Mouse (Mus musculus): ENCODE data around the gene Tmem229b. TPM values are rescaled to one million over a fixed set of nuclear protein-coding genes. Genes with fewer than 3 reads are reported as not detected.
"Not testable (repeated sequence)": the region's sequence is repeated elsewhere in the genome, so short reads cannot be mapped to it uniquely, and the experiment has no call there.

Gene Tmem229b
- polyA plus RNA-seq, 1 experiment from 2014 or later = 41.8 TPM

- H3K36me3 ChIP-seq = peaks cover 43% of the 10 kb centered on the region
- H3K9me3 ChIP-seq = no peaks in the 10 kb centered on the region
- no peak overlapping the region for H3K27ac ChIP-seq
- no peaks in the 10 kb centered on the region for H3K27me3 ChIP-seq
- no peak overlapping the region for H3K4me2 ChIP-seq (replicated peaks)
- H3K4me3 ChIP-seq (replicated peaks) = no peak overlapping the region
- WGBS = 91% methylated on average over 4 of the region's 4 CpGs
- ATAC-seq = no peak
- no peak overlapping the region for H3K9ac ChIP-seq (replicated peaks)
- H3K4me1 ChIP-seq (replicated peaks) = no peaks in the 10 kb centered on the region
Measured at GRCm38 (mm10) chr12:78975836-78976235, 31.6 kb downstream of the Tmem229b start.

GRCm38 (mm10) chr12:78974767-78975166 is 32.7 kb downstream of the Tmem229b start:
- ATAC-seq = no peak
- Histone ChIP-seq H3K4me3 (replicated peaks) (no peak overlapping the region), H3K4me2 (replicated peaks) (no peak overlapping the region), H3K36me3 (peaks cover 38% of the 10 kb centered on the region), H3K27me3 (no peaks in the 10 kb centered on the region), H3K9me3 (no peaks in the 10 kb centered on the region), H3K4me1 (replicated peaks) (no peaks in the 10 kb centered on the region), H3K9ac (replicated peaks) (no peak overlapping the region), H3K27ac (no peak overlapping the region)
- WGBS = 96% methylated on average over 5 of the region's 5 CpGs

GRCm38 (mm10) chr12:78973779-78974178 is 33.6 kb downstream of the Tmem229b start:
- no peak overlapping the region for H3K27ac ChIP-seq
- H3K36me3 ChIP-seq = peaks cover 43% of the 10 kb centered on the region
- no peak overlapping the region for H3K4me3 ChIP-seq (replicated peaks)
- H3K9ac ChIP-seq (replicated peaks) = no peak overlapping the region
- no peak for ATAC-seq
- no peaks in the 10 kb centered on the region for H3K9me3 ChIP-seq
- no peaks in the 10 kb centered on the region for H3K27me3 ChIP-seq
- H3K4me2 ChIP-seq (replicated peaks) = no peak overlapping the region
- H3K4me1 ChIP-seq (replicated peaks) = no peaks in the 10 kb centered on the region
- 70% methylated on average over 2 of the region's 2 CpGs for WGBS

GRCm38 (mm10) chr12:78971649-78972048 is 35.8 kb downstream of the Tmem229b start:
- WGBS = 51% methylated on average over 2 of the region's 2 CpGs

GRCm38 (mm10) chr12:78970725-78971124 is 36.7 kb downstream of the Tmem229b start:
- 87% methylated on average over 7 of the region's 7 CpGs for WGBS
- Histone ChIP-seq H3K4me2 (replicated peaks) (no peak overlapping the region), H3K4me3 (replicated peaks) (no peak overlapping the region), H3K9me3 (no peaks in the 10 kb centered on the region), H3K36me3 (peaks cover 39% of the 10 kb centered on the region), H3K27me3 (no peaks in the 10 kb centered on the region), H3K9ac (replicated peaks) (no peak overlapping the region), H3K27ac (no peak overlapping the region), H3K4me1 (replicated peaks) (no peaks in the 10 kb centered on the region)
- no peak for ATAC-seq

More at GRCm38 (mm10) chr12:78971649-78972048, 35.8 kb downstream of the Tmem229b start:
- ATAC-seq = no peak
- no peaks in the 10 kb centered on the region for H3K27me3 ChIP-seq
- H3K4me3 ChIP-seq (replicated peaks) = no peak overlapping the region
- H3K4me2 ChIP-seq (replicated peaks) = no peak overlapping the region
- H3K36me3 ChIP-seq = peaks cover 42% of the 10 kb centered on the region
- H3K27ac ChIP-seq = no peak overlapping the region
- H3K9ac ChIP-seq (replicated peaks) = no peak overlapping the region
- H3K4me1 ChIP-seq (replicated peaks) = no peaks in the 10 kb centered on the region
- no peaks in the 10 kb centered on the region for H3K9me3 ChIP-seq

GRCm38 (mm10) chr12:78964496-78964895 is 42.9 kb downstream of the Tmem229b start:
- H3K36me3 ChIP-seq = peaks cover 33% of the 10 kb centered on the region
- not testable (repeated sequence) for H3K27me3 ChIP-seq; H3K4me1 ChIP-seq (replicated peaks); H3K4me2 ChIP-seq (replicated peaks); H3K9me3 ChIP-seq; H3K4me3 ChIP-seq (replicated peaks); H3K27ac ChIP-seq; ATAC-seq; H3K9ac ChIP-seq (replicated peaks)
- WGBS = 93% methylated on average over 11 of the region's 11 CpGs

GRCm38 (mm10) chr12:78956405-78956804 is 51.0 kb downstream of the Tmem229b start:
- Histone ChIP-seq H3K36me3 (peaks cover 5% of the 10 kb centered on the region), H3K27me3 (no peaks in the 10 kb centered on the region), H3K4me3 (replicated peaks) (no peak overlapping the region), H3K9ac (replicated peaks) (no peak overlapping the region), H3K27ac (no peak overlapping the region), H3K9me3 (peaks cover 26% of the 10 kb centered on the region), H3K4me2 (replicated peaks) (no peak overlapping the region), H3K4me1 (replicated peaks) (no peaks in the 10 kb centered on the region)
- 81% methylated on average over 4 of the region's 4 CpGs for WGBS
- ATAC-seq = no peak

GRCm38 (mm10) chr12:78952484-78952883 is 54.9 kb downstream of the Tmem229b start:
- Histone ChIP-seq H3K4me3 (replicated peaks) (no peak overlapping the region), H3K36me3 (no peaks in the 10 kb centered on the region), H3K27ac (no peak overlapping the region), H3K4me2 (replicated peaks) (no peak overlapping the region), H3K9ac (replicated peaks) (no peak overlapping the region), H3K27me3 (no peaks in the 10 kb centered on the region), H3K4me1 (replicated peaks) (0 out of 2 replicates have a peak, but pooled peaks cover 3% of the 10 kb centered on the region), H3K9me3 (peaks cover 23% of the 10 kb centered on the region)
- 70% methylated on average over 3 of the region's 3 CpGs for WGBS
- ATAC-seq = no peak

GRCm38 (mm10) chr12:78952053-78952452 is 55.4 kb downstream of the Tmem229b start:
- Histone ChIP-seq H3K4me2 (replicated peaks) (no peak overlapping the region), H3K27me3 (no peaks in the 10 kb centered on the region), H3K9ac (replicated peaks) (no peak overlapping the region), H3K27ac (no peak overlapping the region), H3K4me3 (replicated peaks) (no peak overlapping the region), H3K4me1 (replicated peaks) (0 out of 2 replicates have a peak, but pooled peaks cover 3% of the 10 kb centered on the region), H3K36me3 (no peaks in the 10 kb centered on the region), H3K9me3 (peaks cover 18% of the 10 kb centered on the region)
- WGBS = 73% methylated on average over 11 of the region's 11 CpGs
- ATAC-seq = no peak

GRCm38 (mm10) chr12:78947661-78948060 is 59.8 kb downstream of the Tmem229b start:
- H3K4me2 ChIP-seq (replicated peaks) = no peak overlapping the region
- H3K4me1 ChIP-seq (replicated peaks) = 0 out of 2 replicates have a peak, but pooled peaks cover 3% of the 10 kb centered on the region
- H3K36me3 ChIP-seq = no peaks in the 10 kb centered on the region
- no peak overlapping the region for H3K9ac ChIP-seq (replicated peaks)
- 85% methylated on average over 5 of the region's 5 CpGs for WGBS
- H3K9me3 ChIP-seq = no peaks in the 10 kb centered on the region
- no peak overlapping the region for H3K4me3 ChIP-seq (replicated peaks)
- H3K27me3 ChIP-seq = no peaks in the 10 kb centered on the region
- no peak for ATAC-seq
- H3K27ac ChIP-seq = no peak overlapping the region

- Histone ChIP-seq H3K4me3 (replicated peaks) (no peak overlapping the region), H3K4me2 (replicated peaks) (no peak overlapping the region), H3K27me3 (no peaks in the 10 kb centered on the region), H3K36me3 (no peaks in the 10 kb centered on the region), H3K9me3 (no peaks in the 10 kb centered on the region), H3K27ac (no peak overlapping the region), H3K9ac (replicated peaks) (no peak overlapping the region), H3K4me1 (replicated peaks) (0 out of 2 replicates have a peak, but pooled peaks cover 3% of the 10 kb centered on the region)
- ATAC-seq = no peak
- 87% methylated on average over 6 of the region's 6 CpGs for WGBS
Measured at GRCm38 (mm10) chr12:78947161-78947560, 60.3 kb downstream of the Tmem229b start.

GRCm38 (mm10) chr12:78942931-78943330 is 64.5 kb downstream of the Tmem229b start:
- H3K27ac ChIP-seq = no peak overlapping the region
- H3K27me3 ChIP-seq = no peaks in the 10 kb centered on the region
- no peak overlapping the region for H3K4me2 ChIP-seq (replicated peaks)
- H3K4me1 ChIP-seq (replicated peaks) = no peaks in the 10 kb centered on the region
- no peak overlapping the region for H3K9ac ChIP-seq (replicated peaks)
- ATAC-seq = no peak
- no peaks in the 10 kb centered on the region for H3K36me3 ChIP-seq
- no peaks in the 10 kb centered on the region for H3K9me3 ChIP-seq
- 85% methylated on average over 6 of the region's 6 CpGs for WGBS
- no peak overlapping the region for H3K4me3 ChIP-seq (replicated peaks)

GRCm38 (mm10) chr12:78940081-78940480 is 67.3 kb downstream of the Tmem229b start:
- H3K4me3 ChIP-seq (replicated peaks) = no peak overlapping the region
- no peaks in the 10 kb centered on the region for H3K9me3 ChIP-seq
- H3K4me2 ChIP-seq (replicated peaks) = no peak overlapping the region
- no peak for ATAC-seq
- no peak overlapping the region for H3K27ac ChIP-seq
- H3K4me1 ChIP-seq (replicated peaks) = no peaks in the 10 kb centered on the region
- no peaks in the 10 kb centered on the region for H3K36me3 ChIP-seq
- no peak overlapping the region for H3K9ac ChIP-seq (replicated peaks)
- H3K27me3 ChIP-seq = no peaks in the 10 kb centered on the region
- WGBS = 86% methylated on average over 5 of the region's 5 CpGs

Measured in midbrain, embryonic 13.5 days (tissue).